Mouse (Mus musculus): ENCODE results near the gene Sardh.

Gene Sardh

DNA sequence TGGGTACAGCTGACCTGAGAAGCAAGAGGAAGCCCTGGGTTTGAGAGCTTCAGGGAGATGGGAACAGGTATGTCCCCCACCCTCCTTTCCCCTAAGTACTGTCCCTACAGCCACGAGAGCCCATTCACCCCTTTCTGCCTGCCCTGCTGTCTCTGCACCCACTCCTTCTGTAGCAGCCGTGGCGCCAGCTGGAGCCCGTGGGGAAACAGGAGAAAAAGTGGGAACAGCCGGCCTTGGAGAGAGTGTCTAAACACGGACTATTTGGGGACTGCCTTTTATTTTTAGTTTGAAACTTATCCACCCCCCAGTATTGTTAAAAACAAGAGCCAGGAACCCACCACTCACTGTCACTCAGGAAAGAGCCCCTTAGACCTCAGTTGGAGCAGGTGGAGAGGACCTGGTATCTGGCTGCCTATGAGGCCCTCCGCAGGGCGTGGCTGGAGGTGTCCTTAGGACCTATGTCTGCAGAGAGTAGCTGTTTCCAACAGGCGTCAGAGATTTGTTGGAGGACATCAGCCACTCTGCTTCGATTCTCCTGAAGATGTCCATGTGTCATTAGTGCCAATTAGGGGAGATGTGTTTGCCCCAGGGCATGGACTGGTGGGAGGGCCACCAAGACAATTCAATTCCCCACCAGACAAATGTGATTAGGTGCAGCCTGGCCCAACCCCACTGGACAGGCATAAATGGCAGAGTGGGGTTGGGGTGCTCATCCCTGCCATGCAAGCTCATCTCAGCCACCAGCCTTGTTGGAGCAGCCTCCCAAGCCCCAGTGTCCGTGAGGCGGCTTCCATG lies 83.1 kb downstream of the Sardh start, which contains the start of gene Dbh:
Dbh (plus strand) TSS at position 438 of the 795 bp plus-strand sequence.
- DNase-seq, result no peak

GRCm38 (mm10) chr2:27163851-27164250 lies 84.3 kb downstream of the Sardh start:
- no peak for DNase-seq

DNA sequence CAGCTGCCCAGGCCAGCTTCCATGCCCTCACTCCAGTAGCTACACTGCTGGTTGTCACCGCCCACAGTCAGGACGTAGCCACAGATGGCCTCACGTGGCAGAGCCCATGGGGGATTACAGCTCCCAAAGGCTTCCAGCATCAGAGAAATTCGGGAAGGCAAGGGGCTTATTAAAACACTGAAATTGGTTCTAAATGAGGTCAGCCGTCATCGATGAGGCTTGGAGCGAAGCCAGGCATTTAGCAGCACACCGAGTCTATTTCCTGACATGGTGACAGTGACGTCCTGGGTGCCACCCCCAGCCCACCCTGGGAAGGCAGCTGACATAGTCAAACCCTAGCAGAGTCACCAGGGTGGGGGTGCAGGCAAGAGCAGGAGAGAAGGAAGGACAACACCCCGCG lies 85.5 kb downstream of the Sardh start:
- no peak for DNase-seq

- no peak for DNase-seq
Observed at GRCm38 (mm10) chr2:27161526-27161925, 86.6 kb downstream of the Sardh start.

DNA sequence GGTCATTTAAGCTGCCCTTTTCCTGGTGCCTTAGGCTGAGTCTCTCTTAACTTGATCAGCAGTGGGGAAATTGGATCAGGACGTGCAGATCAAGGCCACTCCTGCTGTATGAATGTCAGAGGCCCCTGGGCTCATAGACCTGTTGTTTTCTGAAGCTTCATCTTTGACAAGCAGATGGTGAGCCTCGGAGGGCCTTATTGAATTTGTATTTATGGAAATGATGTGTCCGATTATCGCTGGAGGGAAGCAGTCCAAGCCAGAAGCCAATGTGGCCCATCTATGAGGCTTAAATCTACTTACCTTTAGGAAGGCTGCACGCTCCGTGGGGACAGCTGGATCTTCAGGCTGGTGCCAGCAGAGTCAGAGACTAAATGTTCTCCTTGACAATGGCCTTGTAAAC lies 91.5 kb downstream of the Sardh start:
- DNase-seq, result no peak

- DNase-seq, result no peak
Observed at GRCm38 (mm10) chr2:27154466-27155185, 93.5 kb downstream of the Sardh start.

DNA sequence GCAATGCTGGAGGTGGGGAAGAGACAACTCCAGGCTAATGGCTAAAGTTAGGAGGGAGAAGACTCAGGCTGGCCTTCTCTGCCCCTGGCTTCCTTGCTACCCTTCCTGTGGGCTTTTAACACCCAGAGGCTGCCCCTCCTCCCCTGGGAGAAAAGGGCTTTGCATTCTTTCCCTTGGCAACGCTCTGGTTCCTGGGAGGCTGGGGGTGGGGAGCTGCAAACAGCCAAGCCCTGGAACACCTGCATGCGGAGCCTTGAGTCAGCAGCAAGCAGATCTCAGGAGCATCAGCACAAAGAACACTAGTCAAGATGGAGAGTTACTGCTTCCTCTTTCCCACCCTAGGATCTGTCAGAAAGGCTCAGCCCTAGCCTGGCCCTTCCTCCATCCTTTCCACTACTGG lies 98.7 kb downstream of the Sardh start:
- DNase-seq, result no peak

DNA sequence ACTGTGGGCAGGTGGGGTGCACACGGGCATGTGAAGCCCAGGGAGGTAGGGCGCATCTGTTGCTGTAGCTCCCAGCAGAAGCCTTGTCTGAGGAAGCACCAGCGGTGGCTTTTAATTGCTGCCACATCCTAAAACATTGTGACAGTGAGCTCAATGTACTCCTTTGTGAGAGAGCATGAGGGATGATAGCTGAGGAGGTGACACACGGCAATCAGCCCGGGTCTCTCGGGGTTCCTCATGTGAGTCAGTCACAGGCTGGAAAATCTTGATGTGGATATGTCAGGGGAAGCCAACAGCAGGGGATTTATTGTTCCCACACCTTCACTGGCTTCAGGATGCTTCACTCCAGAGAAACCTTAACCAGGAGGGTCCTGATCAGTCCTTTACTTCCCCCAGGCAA lies 101.3 kb downstream of the Sardh start:
- no peak for DNase-seq

GRCm38 (mm10) chr2:27144957-27145356 lies 103.2 kb downstream of the Sardh start:
- DNase-seq, result no peak

DNA sequence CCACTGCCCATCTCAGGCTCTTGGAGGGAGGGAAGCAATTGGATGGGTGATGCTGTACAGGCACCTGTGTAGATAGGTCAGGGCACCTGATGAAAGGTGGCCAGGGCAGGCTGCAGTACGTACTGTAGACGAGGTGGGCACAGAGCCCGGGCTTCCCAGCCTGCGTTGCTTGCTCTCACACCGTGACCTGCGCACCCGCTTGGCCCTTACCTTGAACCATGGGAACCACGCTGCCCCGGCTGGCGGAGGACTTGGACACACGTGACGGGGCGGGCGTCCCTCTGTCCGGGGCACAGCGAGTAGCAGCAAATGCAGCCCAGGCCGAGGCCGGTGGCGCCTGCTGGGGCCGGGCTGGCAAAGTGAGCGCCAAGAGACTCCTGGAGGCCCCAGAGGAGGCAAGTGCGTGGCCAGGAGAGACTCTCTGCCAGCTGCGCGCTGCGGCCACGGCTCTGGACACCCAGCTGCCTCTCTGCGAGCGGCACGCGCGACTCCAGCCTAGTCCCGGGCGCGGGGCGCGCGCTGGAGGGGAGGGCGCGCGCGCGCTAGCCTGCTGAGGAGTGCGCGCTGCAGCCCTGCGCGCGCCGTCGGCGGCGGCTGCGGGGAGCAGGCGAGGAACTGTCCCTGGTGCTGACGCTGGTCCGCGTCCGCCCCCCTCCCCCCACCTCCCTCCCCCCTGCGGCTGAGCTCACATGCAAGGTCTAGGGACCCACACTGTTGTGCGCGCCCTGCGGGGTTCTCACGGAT lies 106.0 kb downstream of the Sardh start, which contains the start of gene Fam163b:
Fam163b (minus strand) TSS at position 542 of the 744 bp plus-strand sequence.
- peak; percentile 7 to 18 for DNase-seq

Measured in cerebellum, postnatal 36 days (tissue).